Mouse (Mus musculus) cerebellum, adult 2 months (tissue): ENCODE data around the gene Sdk1.
A peak's percentile ranks its signal among the peaks of the same experiment; 100 is the strongest.

Experiments used
- CTCF ChIP-seq: fragments of 200-500 bp; IDR thresholded peaks from 2 replicates; pipeline ENCODE4 v1.5.1; 2011; ENCODE audit warnings: low read depth, mild to moderate bottlenecking, control low read depth, low read length, moderate library complexity, borderline replicate concordance; ENCODE audit not compliant: insufficient read depth
- POLR2A ChIP-seq: fragments of 200-500 bp; IDR thresholded peaks from 2 replicates; pipeline ENCODE4 v1.6.1; 2011; ENCODE audit warnings: low read length, control low read depth, borderline replicate concordance; ENCODE audit not compliant: insufficient read depth

DNA sequence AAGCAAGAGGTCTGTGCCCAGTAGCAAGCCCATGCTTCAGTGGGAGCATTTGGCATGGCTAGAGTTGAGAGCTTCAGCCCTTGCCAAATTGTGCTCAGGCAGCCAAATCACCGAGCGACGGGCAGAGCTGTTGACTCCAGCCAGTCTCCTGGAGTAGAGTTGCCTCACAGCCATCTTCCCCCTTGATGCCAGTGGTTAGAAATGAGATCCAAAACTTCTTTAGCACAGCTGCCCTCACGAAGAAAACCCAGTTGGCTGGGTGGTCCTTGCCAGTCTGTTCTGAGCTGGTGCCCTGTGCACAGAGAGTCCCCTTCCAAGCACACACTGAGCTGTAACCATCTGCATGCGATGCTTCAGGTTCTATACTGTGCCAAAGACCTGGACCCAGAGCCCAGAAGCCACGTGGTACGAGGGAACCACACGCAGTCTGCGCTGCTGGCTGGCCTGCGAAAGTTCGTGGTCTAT, 855.1 kb downstream of the Sdk1 start:
- TF ChIP-seq CTCF (no peak), POLR2A (0 out of 2 replicates have a peak, but pooled peaks have one; percentile 24)
